11 mouse cellular contexts compared by ENCODE assay signal in genomic region chr17:85680116-85680850, GRCm38 (mm10). TPM values are rescaled to one million over a fixed set of nuclear protein-coding genes. Genes with fewer than 3 reads are reported as not detected.
DNase-seq lines count a peak whose midpoint lies in the region; ATAC-seq and TF ChIP-seq lines count a peak whose summit lies in the region.
"Had no signal": no experiment of that assay in that cellular context is flagged by ENCODE, and none has a peak within 500 bp of the region (broad histone marks: within the 10 kb centered on the region; RNA-seq: fewer than 3 reads in every experiment).

No protein-coding gene starts in this region.

- 7% methylated on average over 21 of the region's 21 CpGs for WGBS in lung, postnatal 0 days
- 6% methylated on average over 21 of the region's 21 CpGs for WGBS in limb, embryonic 13.5 days
- 18% methylated on average over 21 of the region's 21 CpGs for WGBS in stomach, postnatal 0 days

- no peak for TF ChIP-seq CTCF in gastrocnemius, adult 2 months (IDR thresholded peaks at IDR 0.05)
- no peak for TF ChIP-seq CTCF in lung, postnatal 0 days (IDR thresholded peaks at IDR 0.05)
- TF ChIP-seq CTCF in stomach, postnatal 0 days (IDR thresholded peaks at IDR 0.05; ENCODE audit: low read depth) = no peak

- peak overlapping the region; percentile 63 for H3K4me3 ChIP-seq in gastrocnemius, adult 2 months
- H3K4me3 ChIP-seq in lung, postnatal 0 days (ENCODE audit: low read depth, low read length) = peak overlapping the region; percentile 1; the same call in 1 of the 2 replicates
- peak overlapping the region; percentile 35 for H3K4me3 ChIP-seq in limb, embryonic 13.5 days
- H3K4me3 ChIP-seq in stomach, postnatal 0 days (ENCODE audit: low read depth, low read length) = peak overlapping the region; percentile 18; the same call in 1 of the 2 replicates

- intact Hi-C loops in gastrocnemius, adult 2 months (cut with DNase I) = loop anchor here (10.0 kb wide), 1 partner anchor 355 kb away; no protein-coding TSS in a partner anchor
- intact Hi-C loops in gastrocnemius, postnatal 14 days (cut with DNase I; ENCODE audit: low total_unique reads) = loop anchor here (10.0 kb wide), 1 partner anchor 125 kb away; no protein-coding TSS in a partner anchor

- no peak for TF ChIP-seq EP300 in lung, postnatal 0 days (IDR thresholded peaks at IDR 0.05)
- no peak for TF ChIP-seq EP300 in stomach, postnatal 0 days (optimal IDR thresholded peaks at IDR 0.05)

- H3K9me3 ChIP-seq in lung, postnatal 0 days (ENCODE audit: low read length) = no peaks in the 10 kb centered on the region
- H3K9me3 ChIP-seq in limb, embryonic 13.5 days = no peaks in the 10 kb centered on the region
- no peaks in the 10 kb centered on the region for H3K9me3 ChIP-seq in stomach, postnatal 0 days (ENCODE audit: control insufficient read depth, low read length)

- no peak overlapping the region for H3K27ac ChIP-seq in gastrocnemius, adult 2 months
- no peak overlapping the region for H3K27ac ChIP-seq in lung, postnatal 0 days (ENCODE audit: low read length)
- no peak overlapping the region for H3K27ac ChIP-seq in limb, embryonic 13.5 days
- H3K27ac ChIP-seq in stomach, postnatal 0 days (replicated peaks) = peak overlapping the region; percentile 75

- no peak overlapping the region for H3K9ac ChIP-seq in lung, postnatal 0 days (replicated peaks; ENCODE audit: low read depth)
- H3K9ac ChIP-seq in limb, embryonic 13.5 days = peak overlapping the region; percentile 48; the same call in 1 of the 2 replicates
- peak overlapping the region; percentile 39 for H3K9ac ChIP-seq in stomach, postnatal 0 days (ENCODE audit: low read length)

- peak overlapping the region; percentile 9; the same call in 1 of the 2 replicates for H3K4me2 ChIP-seq in lung, postnatal 0 days (replicated peaks; ENCODE audit: low read depth, low read length)
- peak overlapping the region; percentile 82 for H3K4me2 ChIP-seq in limb, embryonic 13.5 days (replicated peaks)
- H3K4me2 ChIP-seq in stomach, postnatal 0 days (replicated peaks; ENCODE audit: low read depth) = peak overlapping the region; percentile 46

- peaks cover 3% of the 10 kb centered on the region; the same call in 1 of the 2 replicates for H3K4me1 ChIP-seq in lung, postnatal 0 days (ENCODE audit: insufficient read depth, low read depth, low read length)
- H3K4me1 ChIP-seq in limb, embryonic 13.5 days = peaks cover 50% of the 10 kb centered on the region
- no peaks in the 10 kb centered on the region for H3K4me1 ChIP-seq in stomach, postnatal 0 days (replicated peaks; ENCODE audit: control insufficient read depth, insufficient read depth)

- no peaks in the 10 kb centered on the region for H3K36me3 ChIP-seq in lung, postnatal 0 days (ENCODE audit: insufficient read depth, low read length)
- H3K36me3 ChIP-seq in limb, embryonic 13.5 days = no peaks in the 10 kb centered on the region
- no peaks in the 10 kb centered on the region for H3K36me3 ChIP-seq in stomach, postnatal 0 days (ENCODE audit: control insufficient read depth, insufficient read depth, low read length)

- no peak for ATAC-seq in lung, postnatal 0 days
- ATAC-seq in limb, embryonic 13.5 days (ENCODE audit: low FRiP score, low read depth) = peak; percentile 41; the same call in 1 of the 2 replicates
- no peak; the same call in 1 of the 2 replicates for ATAC-seq in stomach, postnatal 0 days (ENCODE audit: low FRiP score, low TSS enrichment)

- peaks cover 59% of the 10 kb centered on the region for H3K27me3 ChIP-seq in lung, postnatal 0 days (replicated peaks; ENCODE audit: insufficient read depth, low read length)
- H3K27me3 ChIP-seq in limb, embryonic 13.5 days = peaks cover 91% of the 10 kb centered on the region
- H3K27me3 ChIP-seq in stomach, postnatal 0 days (ENCODE audit: control insufficient read depth, insufficient read depth, low read length) = peaks cover 5% of the 10 kb centered on the region; the same call in 1 of the 2 replicates

- no peak for DNase-seq in gastrocnemius, adult 2 months
- DNase-seq in gastrocnemius, postnatal 14 days = no peak
- DNase-seq in lung, postnatal 0 days (ENCODE audit: low spot score) = no peak
- no peak for DNase-seq in lung, postnatal 10 days
- DNase-seq in stomach, postnatal 0 days (ENCODE audit: low spot score) = no peak
- no peak for DNase-seq in layer of hippocampus, adult 9-10 months (ENCODE audit: low spot score)
- no peak for DNase-seq in thymus, postnatal 36 days
- DNase-seq: B cell, adult 2 months; right cerebral cortex, postnatal 4 days had no signal

RNA-seq across cellular contexts. Expression of gene Six2, which starts 7.8 kb away (rescaled TPM):
- 10 to 100 TPM; 10.6 to 29.0 TPM for total RNA-seq in gastrocnemius, adult 2 months (2021)
- 10 to 100 TPM in 1 of 2 experiments, 1 to 10 TPM in 1; 6.2 to 12.2 TPM for total RNA-seq in gastrocnemius, postnatal 14 days (2021)
- polyA plus RNA-seq in lung, postnatal 0 days (2015; fragmentation: Nextera tagmentation; extraction: Ambion mirVana) = not detected in 2 replicates
- 8.7 and 9.7 TPM in 2 replicates for polyA plus RNA-seq in limb, embryonic 13.5 days (2015; fragmentation: Nextera tagmentation; extraction: Ambion mirVana)
- polyA plus RNA-seq in stomach, postnatal 0 days (2015; fragmentation: Nextera tagmentation; extraction: Ambion mirVana) = 2.6 and 4.0 TPM in 2 replicates
- total RNA-seq: megakaryocyte progenitor cell, adult 5-6 weeks had no signal

Comparison
In these comparisons a context has a peak if more than half of its experiments do, and no peak if none do; other contexts are left out.
1. H3K4me3 ChIP-seq: peak in every context shown above with its lines; median percentile 63 in gastrocnemius, adult 2 months; 35 in limb, embryonic 13.5 days; 18 in stomach, postnatal 0 days; 1 in lung, postnatal 0 days.
2. H3K4me2 ChIP-seq: peak in every context shown above with its lines; median percentile 82 in limb, embryonic 13.5 days; 46 in stomach, postnatal 0 days; 9 in lung, postnatal 0 days.